In the genomic region with DNA sequence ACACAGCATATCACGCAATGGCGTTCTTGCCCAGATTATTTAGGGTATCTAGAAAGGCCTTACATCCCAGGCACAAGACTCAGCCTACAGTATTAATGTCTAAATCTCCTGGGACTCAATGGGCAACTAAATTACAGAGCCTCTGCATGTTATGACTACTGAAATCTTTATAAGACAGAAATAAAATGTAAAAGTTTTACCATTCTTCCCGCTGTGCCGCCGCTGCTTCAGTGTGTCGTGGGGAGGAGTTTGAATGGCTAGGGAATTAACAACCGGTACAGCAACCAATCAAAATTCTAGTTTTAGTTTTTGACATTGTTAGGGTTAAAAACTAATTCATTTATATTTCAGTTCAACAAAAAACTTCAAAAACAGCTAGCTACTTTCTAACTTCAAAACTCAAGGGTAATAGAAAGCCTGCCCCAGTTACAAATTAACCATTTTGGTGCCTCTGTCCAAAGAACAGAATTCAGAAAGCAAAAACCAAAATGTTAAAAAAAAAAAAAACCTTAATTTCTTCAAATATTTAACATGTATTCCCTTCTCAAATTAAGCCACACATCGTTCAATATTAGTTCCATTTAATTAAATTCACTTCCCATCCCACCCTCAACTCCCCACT, we compare ENCODE assay signal across 7 mouse cellular contexts. TPM values are rescaled to one million over a fixed set of nuclear protein-coding genes. Genes with fewer than 3 reads are reported as not detected.
A peak's percentile ranks its signal among the peaks of the same experiment; 100 is the strongest.
DNase-seq lines count a peak whose midpoint lies in the region; ATAC-seq lines count a peak whose summit lies in the region.

No protein-coding gene starts in this region.

- 7% methylated on average over 8 of the region's 8 CpGs for WGBS in embryonic facial prominence, embryonic 15.5 days
- WGBS in limb, embryonic 10.5 days, result 36% methylated on average over 8 of the region's 8 CpGs
- WGBS in stomach, embryonic 15.5 days, result 4% methylated on average over 8 of the region's 8 CpGs

- no peaks in the 10 kb centered on the region for H3K27me3 ChIP-seq in embryonic facial prominence, embryonic 15.5 days
- H3K27me3 ChIP-seq in limb, embryonic 10.5 days (ENCODE audit: low read depth, poor library complexity, severe bottlenecking), result no peaks in the 10 kb centered on the region
- H3K27me3 ChIP-seq in stomach, embryonic 15.5 days (replicated peaks), result no peaks in the 10 kb centered on the region

- H3K36me3 ChIP-seq in embryonic facial prominence, embryonic 15.5 days, result 0 out of 2 replicates have a peak, but pooled peaks cover 5% of the 10 kb centered on the region
- peaks cover 61% of the 10 kb centered on the region for H3K36me3 ChIP-seq in limb, embryonic 10.5 days
- H3K36me3 ChIP-seq in stomach, embryonic 15.5 days, result no peaks in the 10 kb centered on the region

- H3K9me3 ChIP-seq in embryonic facial prominence, embryonic 15.5 days (replicated peaks), result no peaks in the 10 kb centered on the region
- no peaks in the 10 kb centered on the region for H3K9me3 ChIP-seq in limb, embryonic 10.5 days (replicated peaks)
- H3K9me3 ChIP-seq in stomach, embryonic 15.5 days, result no peaks in the 10 kb centered on the region

- peak; percentile 8 for DNase-seq in spleen, adult 12 weeks (ENCODE audit: low spot score)
- DNase-seq in spleen, postnatal 36 days (ENCODE audit: low spot score in 2 of 2), result no peak
- DNase-seq in limb, embryonic 10.5 days (ENCODE audit: low spot score), result no peak
- DNase-seq in adrenal gland, postnatal 25 days, result no peak
- no peak for DNase-seq in cerebellum, postnatal 4 days (ENCODE audit: low spot score in 2 of 2)

- H3K27ac ChIP-seq in embryonic facial prominence, embryonic 15.5 days (replicated peaks), result no peak overlapping the region
- peak overlapping the region; percentile 100; the same call in 1 of the 2 replicates for H3K27ac ChIP-seq in limb, embryonic 10.5 days
- H3K27ac ChIP-seq in stomach, embryonic 15.5 days, result no peak overlapping the region

- 0 out of 2 replicates have a peak overlapping the region, but pooled peaks have one; percentile 96 for H3K9ac ChIP-seq in embryonic facial prominence, embryonic 15.5 days
- peak overlapping the region; percentile 97; the same call in 1 of the 2 replicates for H3K9ac ChIP-seq in stomach, embryonic 15.5 days

- no peak for ATAC-seq in embryonic facial prominence, embryonic 15.5 days (ENCODE audit: insufficient number of reproducible peaks, low FRiP score, low TSS enrichment, low read depth)
- ATAC-seq in stomach, embryonic 15.5 days (ENCODE audit: insufficient read depth, low FRiP score, low read depth), result no peak

- H3K4me2 ChIP-seq in embryonic facial prominence, embryonic 15.5 days (replicated peaks), result peak overlapping the region; percentile 61
- H3K4me2 ChIP-seq in stomach, embryonic 15.5 days, result peak overlapping the region; percentile 67

- H3K4me3 ChIP-seq in embryonic facial prominence, embryonic 15.5 days (replicated peaks), result peak overlapping the region; percentile 93
- H3K4me3 ChIP-seq in limb, embryonic 10.5 days, result peak overlapping the region; percentile 98
- H3K4me3 ChIP-seq in stomach, embryonic 15.5 days (replicated peaks), result peak overlapping the region; percentile 94

- peaks cover 21% of the 10 kb centered on the region for H3K4me1 ChIP-seq in embryonic facial prominence, embryonic 15.5 days
- peaks cover 32% of the 10 kb centered on the region for H3K4me1 ChIP-seq in limb, embryonic 10.5 days
- H3K4me1 ChIP-seq in stomach, embryonic 15.5 days, result 0 out of 2 replicates have a peak, but pooled peaks cover 3% of the 10 kb centered on the region

RNA-seq across cellular contexts. Expression of gene Hnrnpd, which starts 2.3 kb away (rescaled TPM):
- polyA plus RNA-seq in embryonic facial prominence, embryonic 15.5 days (2015; fragmentation: Nextera tagmentation; extraction: Ambion mirVana), result 180 and 195 TPM in 2 replicates
- polyA plus RNA-seq in limb, embryonic 10.5 days (2016; fragmentation: Nextera tagmentation; extraction: Ambion mirVana), result 335 and 338 TPM in 2 replicates
- 178 and 194 TPM in 2 replicates for polyA plus RNA-seq in stomach, embryonic 15.5 days (2015; fragmentation: Nextera tagmentation; extraction: Ambion mirVana)
- 133 and 183 TPM in 2 replicates for total RNA-seq in adrenal gland, postnatal 25 days (2021)

RNA-seq across cellular contexts. Expression of gene 4930524J08Rik, which starts 2.4 kb away (rescaled TPM):
- 1.7 and 3.5 TPM in 2 replicates for polyA plus RNA-seq in embryonic facial prominence, embryonic 15.5 days (2015; fragmentation: Nextera tagmentation; extraction: Ambion mirVana)
- polyA plus RNA-seq in limb, embryonic 10.5 days (2016; fragmentation: Nextera tagmentation; extraction: Ambion mirVana), result 1.7 and 2.4 TPM in 2 replicates
- polyA plus RNA-seq in stomach, embryonic 15.5 days (2015; fragmentation: Nextera tagmentation; extraction: Ambion mirVana), result 1.7 and 1.8 TPM in 2 replicates
- 1.7 and 3.5 TPM in 2 replicates for total RNA-seq in adrenal gland, postnatal 25 days (2021)
